Mouse (Mus musculus): Measurements from ENCODE around the gene Ccdc85a.

DNA sequence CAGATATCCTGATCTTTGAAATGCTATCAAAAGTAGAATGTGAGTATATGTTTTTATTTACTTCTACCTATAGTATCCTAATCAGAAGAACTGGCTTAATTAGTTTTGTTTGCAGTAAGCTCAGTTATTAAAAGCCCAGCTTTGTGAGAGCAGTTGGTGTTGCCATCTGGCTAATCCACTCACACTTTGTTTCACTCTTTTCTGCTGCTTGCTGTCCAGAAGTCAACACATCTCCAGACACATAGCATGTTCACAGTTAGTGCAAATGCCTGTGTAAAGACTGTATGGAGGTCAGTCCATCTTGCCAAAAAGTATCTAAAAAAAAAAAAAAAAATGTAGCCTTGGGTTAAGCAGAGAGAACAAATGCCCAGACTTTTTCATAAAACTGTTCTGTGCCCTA is 27.7 kb downstream of the Ccdc85a start:
- TF ChIP-seq CTCF (IDR thresholded peaks at IDR 0.05; ENCODE audit: extremely low read depth, insufficient read depth, low read length) (no peak), POLR2A (IDR thresholded peaks at IDR 0.05; ENCODE audit: extremely low read depth, insufficient read depth, low read length) (no peak)

All from cortical plate, adult 2 months (tissue).